Mouse (Mus musculus) embryonic facial prominence, embryonic 10.5 days (tissue): ENCODE measurements around the gene Cnbp. TPM values are rescaled to one million over a fixed set of nuclear protein-coding genes. Genes with fewer than 3 reads are reported as not detected.

Experiments
- DNase-seq: peaks from one replicate; pipeline ENCODE4 v3.0.0-alpha.2; 2017; ENCODE audit warnings: low spot score
- H3K27ac ChIP-seq: fragments of 300-500 bp; sonication (generic); replicated peaks from 2 replicates; pipeline ENCODE4 v1.5.1; 2016; ENCODE audit warnings: mild to moderate bottlenecking
- H3K27me3 ChIP-seq: fragments of 300-500 bp; sonication (generic); replicated peaks from 2 replicates; pipeline ENCODE4 v1.6.1; 2016; ENCODE audit warnings: low read depth, mild to moderate bottlenecking; ENCODE audit not compliant: poor library complexity, severe bottlenecking
- H3K36me3 ChIP-seq: fragments of 300-500 bp; sonication (generic); replicated peaks from 2 replicates; pipeline ENCODE4 v1.6.1; 2016; ENCODE audit warnings: mild to moderate bottlenecking, moderate library complexity
- H3K4me1 ChIP-seq: fragments of 300-500 bp; sonication (generic); 2 replicates; pipeline ENCODE4 v1.6.1; 2016
- H3K4me3 ChIP-seq: fragments of 300-500 bp; sonication (generic); 2 replicates; pipeline ENCODE4 v1.5.1; 2016; ENCODE audit warnings: mild to moderate bottlenecking, moderate library complexity
- H3K9me3 ChIP-seq: fragments of 300-500 bp; sonication (generic); 2 replicates; pipeline ENCODE4 v1.6.1; 2016; ENCODE audit warnings: mild to moderate bottlenecking
- WGBS: fragments of 180-500 bp; shearing (Covaris S2); methylation state at CpG from one replicate; pipeline ENCODE4 v1.1.7; 2016; 5-methylcytosine and 5-hydroxymethylcytosine counted together
- polyA plus RNA-seq: library from polyadenylated mRNA; unstranded; fragments of >200 nt; fragmentation: Nextera tagmentation; extraction: Ambion mirVana; gene quantifications from 2 replicates; pipeline ENCODE4 v1.2.1, GENCODE M21; 2016

The Cnbp gene
- polyA plus RNA-seq: 1,409 and 1,454 TPM in 2 replicates

- DNase-seq: peak; percentile 98
- under 1% methylated on average over 55 of the region's 55 CpGs for WGBS
- Histone ChIP-seq H3K36me3 (peaks cover 30% of the 10 kb centered on the region), H3K4me3 (peak within 1 kb of the TSS; percentile 100), H3K27ac (peak within 1 kb of the TSS; percentile 100), H3K4me1 (peaks cover 33% of the 10 kb centered on the region), H3K27me3 (no peaks in the 10 kb centered on the region), H3K9me3 (no peaks in the 10 kb centered on the region)
Observed at GRCm38 (mm10) chr6:87850900-87851614, at the start of gene Cnbp. TSS of gene Cnbp (minus strand) at chr6:87851106.

- H3K27ac ChIP-seq: no peak overlapping the region
- no peaks in the 10 kb centered on the region for H3K9me3 ChIP-seq
- no peak overlapping the region for H3K4me3 ChIP-seq
- H3K4me1 ChIP-seq: no peaks in the 10 kb centered on the region
- peaks cover 100% of the 10 kb centered on the region for H3K36me3 ChIP-seq
- no peaks in the 10 kb centered on the region for H3K27me3 ChIP-seq
- 96% methylated on average over 10 of the region's 10 CpGs for WGBS
- no peak for DNase-seq
Observed at GRCm38 (mm10) chr6:87898028-87898427, 47.1 kb upstream of the Cnbp start.

- Histone ChIP-seq H3K4me1 (peaks cover 2% of the 10 kb centered on the region), H3K4me3 (no peak overlapping the region), H3K9me3 (no peaks in the 10 kb centered on the region), H3K27me3 (no peaks in the 10 kb centered on the region), H3K36me3 (peaks cover 100% of the 10 kb centered on the region), H3K27ac (no peak overlapping the region)
- no peak for DNase-seq
- WGBS: 94% methylated on average over 7 of the region's 7 CpGs
Observed at GRCm38 (mm10) chr6:87893931-87894330, 43.0 kb upstream of the Cnbp start.

- H3K36me3 ChIP-seq: peaks cover 39% of the 10 kb centered on the region
Observed at GRCm38 (mm10) chr6:87887594-87888233, 36.8 kb upstream of the Cnbp start, which contains the start of gene Copg1. TSS of gene Copg1 (plus strand) at chr6:87887814.

GRCm38 (mm10) chr6:87886721-87887120 lies 35.8 kb upstream of the Cnbp start:
- no peak overlapping the region for H3K27ac ChIP-seq
- 82% methylated on average over 1 of the region's 1 CpGs for WGBS

More at GRCm38 (mm10) chr6:87887594-87888233, 36.8 kb upstream of the Cnbp start, which contains the start of gene Copg1:
- H3K4me3 ChIP-seq: peak within 1 kb of the TSS; percentile 89
- H3K9me3 ChIP-seq: no peaks in the 10 kb centered on the region
- DNase-seq: peak; percentile 100
- no peaks in the 10 kb centered on the region for H3K27me3 ChIP-seq
- H3K4me1 ChIP-seq: peaks cover 10% of the 10 kb centered on the region
- H3K27ac ChIP-seq: peak within 1 kb of the TSS; percentile 90
- WGBS: under 1% methylated on average over 31 of the region's 31 CpGs

GRCm38 (mm10) chr6:87882816-87883215 lies 31.9 kb upstream of the Cnbp start:
- H3K4me1 ChIP-seq: peaks cover 7% of the 10 kb centered on the region
- no peaks in the 10 kb centered on the region for H3K36me3 ChIP-seq
- no peak overlapping the region for H3K27ac ChIP-seq
- no peaks in the 10 kb centered on the region for H3K9me3 ChIP-seq
- no peak overlapping the region for H3K4me3 ChIP-seq
- H3K27me3 ChIP-seq: no peaks in the 10 kb centered on the region
- WGBS: 71% methylated on average over 4 of the region's 4 CpGs
- DNase-seq: no peak

More at GRCm38 (mm10) chr6:87886721-87887120, 35.8 kb upstream of the Cnbp start:
- Histone ChIP-seq H3K36me3 (peaks cover 29% of the 10 kb centered on the region), H3K9me3 (no peaks in the 10 kb centered on the region), H3K4me3 (no peak overlapping the region), H3K27me3 (no peaks in the 10 kb centered on the region), H3K4me1 (peaks cover 10% of the 10 kb centered on the region)
- DNase-seq: no peak

- Histone ChIP-seq H3K9me3 (no peaks in the 10 kb centered on the region), H3K27me3 (no peaks in the 10 kb centered on the region), H3K4me3 (no peak overlapping the region), H3K4me1 (peaks cover 7% of the 10 kb centered on the region), H3K36me3 (no peaks in the 10 kb centered on the region), H3K27ac (no peak overlapping the region)
- 84% methylated on average over 3 of the region's 3 CpGs for WGBS
- DNase-seq: no peak
Observed at GRCm38 (mm10) chr6:87882221-87882620, 31.3 kb upstream of the Cnbp start.

GRCm38 (mm10) chr6:87879628-87880027 lies 28.7 kb upstream of the Cnbp start:
- no peaks in the 10 kb centered on the region for H3K27me3 ChIP-seq
- WGBS: 69% methylated on average over 3 of the region's 3 CpGs
- peaks cover 13% of the 10 kb centered on the region for H3K4me1 ChIP-seq
- H3K36me3 ChIP-seq: no peaks in the 10 kb centered on the region
- no peaks in the 10 kb centered on the region for H3K9me3 ChIP-seq
- no peak overlapping the region for H3K27ac ChIP-seq
- H3K4me3 ChIP-seq: no peak overlapping the region
- no peak for DNase-seq

GRCm38 (mm10) chr6:87879010-87879409 lies 28.1 kb upstream of the Cnbp start:
- peaks cover 13% of the 10 kb centered on the region for H3K4me1 ChIP-seq
- WGBS: 37% methylated on average over 4 of the region's 4 CpGs
- H3K4me3 ChIP-seq: no peak overlapping the region
- no peak for DNase-seq
- H3K27me3 ChIP-seq: no peaks in the 10 kb centered on the region
- no peaks in the 10 kb centered on the region for H3K36me3 ChIP-seq
- no peaks in the 10 kb centered on the region for H3K9me3 ChIP-seq
- H3K27ac ChIP-seq: no peak overlapping the region

- Histone ChIP-seq H3K4me3 (no peak overlapping the region), H3K27me3 (no peaks in the 10 kb centered on the region), H3K9me3 (no peaks in the 10 kb centered on the region), H3K4me1 (peaks cover 13% of the 10 kb centered on the region), H3K36me3 (no peaks in the 10 kb centered on the region), H3K27ac (peak overlapping the region; percentile 55; the same call in 1 of the 2 replicates)
- 64% methylated on average over 13 of the region's 13 CpGs for WGBS
- peak; percentile 18 for DNase-seq
Observed at GRCm38 (mm10) chr6:87876068-87876643, 25.2 kb upstream of the Cnbp start.

- WGBS: 90% methylated on average over 7 of the region's 7 CpGs
- DNase-seq: no peak
- H3K27me3 ChIP-seq: no peaks in the 10 kb centered on the region
- H3K36me3 ChIP-seq: no peaks in the 10 kb centered on the region
- H3K4me3 ChIP-seq: no peak overlapping the region
- H3K4me1 ChIP-seq: peaks cover 13% of the 10 kb centered on the region
- H3K9me3 ChIP-seq: no peaks in the 10 kb centered on the region
- no peak overlapping the region for H3K27ac ChIP-seq
Observed at GRCm38 (mm10) chr6:87875562-87875961, 24.7 kb upstream of the Cnbp start.

GRCm38 (mm10) chr6:87875083-87875482 lies 24.2 kb upstream of the Cnbp start:
- WGBS: 83% methylated on average over 1 of the region's 1 CpGs
- DNase-seq: no peak
- no peaks in the 10 kb centered on the region for H3K9me3 ChIP-seq
- no peak overlapping the region for H3K27ac ChIP-seq
- H3K4me1 ChIP-seq: peaks cover 13% of the 10 kb centered on the region
- no peaks in the 10 kb centered on the region for H3K27me3 ChIP-seq
- no peak overlapping the region for H3K4me3 ChIP-seq
- H3K36me3 ChIP-seq: no peaks in the 10 kb centered on the region
